8 mouse cellular contexts compared by ENCODE assay signal in genomic region chr15:78927788-78928457, GRCm38 (mm10). TPM values are rescaled to one million over a fixed set of nuclear protein-coding genes. Genes with fewer than 3 reads are reported as not detected.
DNase-seq lines count a peak whose midpoint lies in the region; ATAC-seq and TF ChIP-seq lines count a peak whose summit lies in the region.

No protein-coding gene starts in this region.

- intact Hi-C loops in gastrocnemius, postnatal 36 days (cut with DNase I) = no loop called here

- H3K4me1 ChIP-seq in brown adipose tissue, adult 24 weeks (ENCODE audit: control insufficient read depth, insufficient read depth, insufficient read length, low read length) = peaks cover 6% of the 10 kb centered on the region
- peaks cover 23% of the 10 kb centered on the region for H3K4me1 ChIP-seq in intestine, embryonic 14.5 days (replicated peaks; ENCODE audit: control insufficient read depth, insufficient read depth, low read length)
- H3K4me1 ChIP-seq in liver, embryonic 14.5 days (replicated peaks; ENCODE audit: control insufficient read depth in 2 of 2, insufficient read depth in 2 of 2, low read length in 1 of 2) = peaks cover 51 to 52% of the 10 kb centered on the region in 2 experiments
- peaks cover 19% of the 10 kb centered on the region for H3K4me1 ChIP-seq in stomach, embryonic 14.5 days (ENCODE audit: control insufficient read depth, insufficient read depth, low read length)

- TF ChIP-seq EP300 in liver, embryonic 14.5 days (IDR thresholded peaks at IDR 0.05; ENCODE audit: low read depth) = no peak

- ATAC-seq in intestine, embryonic 14.5 days (replicated peaks; ENCODE audit: low FRiP score, low TSS enrichment, low read depth) = peak; percentile 59
- peak; percentile 17; the same call in 1 of the 2 replicates for ATAC-seq in liver, embryonic 14.5 days (ENCODE audit: insufficient read depth)
- peak; percentile 54 for ATAC-seq in stomach, embryonic 14.5 days (ENCODE audit: insufficient number of reproducible peaks, insufficient read depth, low FRiP score, low read depth)

- peaks cover 16% of the 10 kb centered on the region for H3K36me3 ChIP-seq in intestine, embryonic 14.5 days (ENCODE audit: control insufficient read depth, insufficient read depth, low read length)
- H3K36me3 ChIP-seq in liver, embryonic 14.5 days (replicated peaks; ENCODE audit: control insufficient read depth, insufficient read depth, low read depth) = no peaks in the 10 kb centered on the region; the same call in 1 of the 2 replicates
- peaks cover 13% of the 10 kb centered on the region for H3K36me3 ChIP-seq in stomach, embryonic 14.5 days (ENCODE audit: control insufficient read depth, insufficient read depth, low read length)

- DNase-seq in MEL-GATA-1-ER (ENCODE audit: extremely low read depth, low read depth) = peak; percentile 91
- DNase-seq in gastrocnemius, postnatal 36 days = peak; percentile 55 to 69
- DNase-seq in intestine, embryonic 14.5 days (ENCODE audit: low spot score) = peak; percentile 88
- peak in 1 of 3 experiments; percentile 66 for DNase-seq in liver, embryonic 14.5 days (ENCODE audit: low read depth in 3 of 3, low spot score in 3 of 3)
- DNase-seq in naive thymus-derived CD4-positive, alpha-beta T cell, adult 2 months (ENCODE audit: low read depth) = peak; percentile 92
- DNase-seq in layer of hippocampus, adult 11-12 months (ENCODE audit: low spot score) = no peak

- 0 out of 2 replicates have a peak, but pooled peaks have one; percentile 3 for TF ChIP-seq CTCF in liver, embryonic 14.5 days (IDR thresholded peaks at IDR 0.05; ENCODE audit: low read depth)

- H3K9ac ChIP-seq in intestine, embryonic 14.5 days (ENCODE audit: low read length) = peak overlapping the region; percentile 61
- peak overlapping the region; percentile 49 for H3K9ac ChIP-seq in liver, embryonic 14.5 days (replicated peaks)
- peak overlapping the region; percentile 52 for H3K9ac ChIP-seq in stomach, embryonic 14.5 days (replicated peaks; ENCODE audit: low read depth, low read length)

- under 1% methylated on average over 35 of the region's 35 CpGs for WGBS in intestine, embryonic 14.5 days
- under 1% methylated on average over 29 of the region's 35 CpGs for WGBS in liver, embryonic 14.5 days (ENCODE audit: insufficient replicate concordance)
- under 1% methylated on average over 34 of the region's 35 CpGs for WGBS in stomach, embryonic 14.5 days

- no peaks in the 10 kb centered on the region for H3K27me3 ChIP-seq in intestine, embryonic 14.5 days (replicated peaks; ENCODE audit: control insufficient read depth, insufficient read depth, low read length)
- H3K27me3 ChIP-seq in liver, embryonic 14.5 days (ENCODE audit: control insufficient read depth, insufficient read depth, low read length) = no peaks in the 10 kb centered on the region
- H3K27me3 ChIP-seq in stomach, embryonic 14.5 days (ENCODE audit: control insufficient read depth, insufficient read depth, low read length) = no peaks in the 10 kb centered on the region

- no peaks in the 10 kb centered on the region for H3K9me3 ChIP-seq in intestine, embryonic 14.5 days (ENCODE audit: control insufficient read depth, low read length)
- no peaks in the 10 kb centered on the region for H3K9me3 ChIP-seq in liver, embryonic 14.5 days (ENCODE audit: control insufficient read depth, low read length)
- H3K9me3 ChIP-seq in stomach, embryonic 14.5 days (ENCODE audit: control insufficient read depth, low read depth, low read length) = no peaks in the 10 kb centered on the region

- H3K27ac ChIP-seq in brown adipose tissue, adult 24 weeks (replicated peaks; ENCODE audit: low read depth, low read length) = peak overlapping the region; percentile 91
- H3K27ac ChIP-seq in intestine, embryonic 14.5 days (ENCODE audit: low read depth) = peak overlapping the region; percentile 94
- peak overlapping the region; percentile 10 for H3K27ac ChIP-seq in liver, embryonic 14.5 days
- peak overlapping the region; percentile 92 for H3K27ac ChIP-seq in stomach, embryonic 14.5 days (ENCODE audit: low read length)

- H3K4me3 ChIP-seq in brown adipose tissue, adult 24 weeks (ENCODE audit: insufficient read depth, low read depth, low read length) = peak overlapping the region; percentile 76
- H3K4me3 ChIP-seq in intestine, embryonic 14.5 days (ENCODE audit: low read depth, low read length) = peak overlapping the region; percentile 64
- peak overlapping the region; percentile 66 to 77 for H3K4me3 ChIP-seq in liver, embryonic 14.5 days (ENCODE audit: insufficient read depth in 1 of 2, low read depth in 2 of 2, low read length in 2 of 2)
- peak overlapping the region; percentile 54 for H3K4me3 ChIP-seq in stomach, embryonic 14.5 days (ENCODE audit: low read depth, low read length)

- peak overlapping the region; percentile 92 for H3K4me2 ChIP-seq in intestine, embryonic 14.5 days (ENCODE audit: low read length)
- peak overlapping the region; percentile 75 for H3K4me2 ChIP-seq in liver, embryonic 14.5 days (ENCODE audit: low read depth)
- H3K4me2 ChIP-seq in stomach, embryonic 14.5 days (replicated peaks; ENCODE audit: low read depth, low read length) = peak overlapping the region; percentile 79

RNA-seq across cellular contexts. Expression of gene Lgals1, which starts 1.4 kb away (rescaled TPM):
- polyA plus RNA-seq in brown adipose tissue, adult 24 weeks (2012; ENCODE audit: insufficient read depth, insufficient read length, missing spikeins) = 2,169 and 2,213 TPM in 2 replicates
- total RNA-seq in gastrocnemius, postnatal 36 days (2021) = 100 to 1,000 TPM; 188 to 289 TPM
- 1,194 and 1,197 TPM in 2 replicates for polyA plus RNA-seq in intestine, embryonic 14.5 days (2014; fragmentation: Nextera tagmentation; extraction: Ambion mirVana)
- polyA plus RNA-seq in liver, embryonic 14.5 days (2012; rRNA removed) = 447 and 459 TPM in 2 replicates
- polyA plus RNA-seq in liver, embryonic 14.5 days (2014; fragmentation: Nextera tagmentation; extraction: Ambion mirVana) = 641 and 675 TPM in 2 replicates
- polyA plus RNA-seq in stomach, embryonic 14.5 days (2014; fragmentation: Nextera tagmentation; extraction: Ambion mirVana) = 1,620 and 1,697 TPM in 2 replicates

RNA-seq across cellular contexts. Expression of gene Nol12, which starts 6.8 kb away (rescaled TPM):
- polyA plus RNA-seq in brown adipose tissue, adult 24 weeks (2012; ENCODE audit: insufficient read depth, insufficient read length, missing spikeins) = 22.6 and 34.2 TPM in 2 replicates
- total RNA-seq in gastrocnemius, postnatal 36 days (2021) = 10 to 100 TPM; 22.1 to 22.6 TPM
- 46.0 and 53.5 TPM in 2 replicates for polyA plus RNA-seq in intestine, embryonic 14.5 days (2014; fragmentation: Nextera tagmentation; extraction: Ambion mirVana)
- 7.9 and 17.5 TPM in 2 replicates for polyA plus RNA-seq in liver, embryonic 14.5 days (2012; rRNA removed)
- polyA plus RNA-seq in liver, embryonic 14.5 days (2014; fragmentation: Nextera tagmentation; extraction: Ambion mirVana) = 31.9 and 32.7 TPM in 2 replicates
- 45.9 and 56.7 TPM in 2 replicates for polyA plus RNA-seq in stomach, embryonic 14.5 days (2014; fragmentation: Nextera tagmentation; extraction: Ambion mirVana)

RNA-seq across cellular contexts. Expression of gene Pdxp, which starts 14.2 kb away (rescaled TPM):
- polyA plus RNA-seq in brown adipose tissue, adult 24 weeks (2012; ENCODE audit: insufficient read depth, insufficient read length, missing spikeins) = 0.67 and 1.3 TPM in 2 replicates
- total RNA-seq in gastrocnemius, postnatal 36 days (2021) = 1 to 10 TPM; 1.9 to 2.0 TPM
- polyA plus RNA-seq in intestine, embryonic 14.5 days (2014; fragmentation: Nextera tagmentation; extraction: Ambion mirVana) = 16.3 and 17.5 TPM in 2 replicates
- polyA plus RNA-seq in liver, embryonic 14.5 days (2012; rRNA removed) = 9.3 and 9.7 TPM in 2 replicates
- 6.4 and 7.8 TPM in 2 replicates for polyA plus RNA-seq in liver, embryonic 14.5 days (2014; fragmentation: Nextera tagmentation; extraction: Ambion mirVana)
- polyA plus RNA-seq in stomach, embryonic 14.5 days (2014; fragmentation: Nextera tagmentation; extraction: Ambion mirVana) = 15.7 and 17.9 TPM in 2 replicates

RNA-seq across cellular contexts. Expression of gene Triobp, which starts 19.6 kb away (rescaled TPM):
- polyA plus RNA-seq in brown adipose tissue, adult 24 weeks (2012; ENCODE audit: insufficient read depth, insufficient read length, missing spikeins) = 19.0 and 24.7 TPM in 2 replicates
- total RNA-seq in gastrocnemius, postnatal 36 days (2021) = 10 to 100 TPM; 35.6 to 42.3 TPM
- polyA plus RNA-seq in intestine, embryonic 14.5 days (2014; fragmentation: Nextera tagmentation; extraction: Ambion mirVana) = 49.0 and 52.2 TPM in 2 replicates
- polyA plus RNA-seq in liver, embryonic 14.5 days (2012; rRNA removed) = 16.1 and 17.0 TPM in 2 replicates
- 12.3 and 13.6 TPM in 2 replicates for polyA plus RNA-seq in liver, embryonic 14.5 days (2014; fragmentation: Nextera tagmentation; extraction: Ambion mirVana)
- 50.2 TPM in 2 replicates for polyA plus RNA-seq in stomach, embryonic 14.5 days (2014; fragmentation: Nextera tagmentation; extraction: Ambion mirVana)

RNA-seq across cellular contexts. Expression of gene Sh3bp1, which starts 28.4 kb away (rescaled TPM):
- 2.2 and 3.3 TPM in 2 replicates for polyA plus RNA-seq in brown adipose tissue, adult 24 weeks (2012; ENCODE audit: insufficient read depth, insufficient read length, missing spikeins)
- 1 to 10 TPM; 2.0 to 2.1 TPM for total RNA-seq in gastrocnemius, postnatal 36 days (2021)
- polyA plus RNA-seq in intestine, embryonic 14.5 days (2014; fragmentation: Nextera tagmentation; extraction: Ambion mirVana) = 30.2 and 35.5 TPM in 2 replicates
- polyA plus RNA-seq in liver, embryonic 14.5 days (2012; rRNA removed) = 22.2 and 23.2 TPM in 2 replicates
- 13.3 and 15.3 TPM in 2 replicates for polyA plus RNA-seq in liver, embryonic 14.5 days (2014; fragmentation: Nextera tagmentation; extraction: Ambion mirVana)
- polyA plus RNA-seq in stomach, embryonic 14.5 days (2014; fragmentation: Nextera tagmentation; extraction: Ambion mirVana) = 43.5 and 51.4 TPM in 2 replicates

Comparison
In these comparisons a context has a peak if more than half of its experiments do, and no peak if none do; other contexts are left out.
1. H3K27ac ChIP-seq: peak in every context shown above with its lines; median percentile 94 in intestine, embryonic 14.5 days; 92 in stomach, embryonic 14.5 days; 91 in brown adipose tissue, adult 24 weeks; 10 in liver, embryonic 14.5 days.